Mouse (Mus musculus) heart, adult 18-20 months (tissue): ENCODE results near the gene Elf2. TPM values are rescaled to one million over a fixed set of nuclear protein-coding genes. Genes with fewer than 3 reads are reported as not detected.

Experiments
- DNase-seq, 2 experiments: peaks; one replicate each; pipeline ENCODE4 v3.0.0; 2021 to 2022; ENCODE audit warnings: mixed read lengths in 1 of 2
- microRNA-seq, 2 experiments: library from miRNA; unstranded; fragments of <30 nt; microRNA quantifications; one replicate each; pipeline ENCODE4 v1.2.0; 2022
- total RNA-seq, 2 experiments: library from RNA; stranded (reverse); gene quantifications; 2 replicates each; pipeline ENCODE4 v1.2.3; 2021

Gene Elf2
- total RNA-seq, 2 experiments from 2014 or later, result 54.7 to 57.0 TPM

DNA sequence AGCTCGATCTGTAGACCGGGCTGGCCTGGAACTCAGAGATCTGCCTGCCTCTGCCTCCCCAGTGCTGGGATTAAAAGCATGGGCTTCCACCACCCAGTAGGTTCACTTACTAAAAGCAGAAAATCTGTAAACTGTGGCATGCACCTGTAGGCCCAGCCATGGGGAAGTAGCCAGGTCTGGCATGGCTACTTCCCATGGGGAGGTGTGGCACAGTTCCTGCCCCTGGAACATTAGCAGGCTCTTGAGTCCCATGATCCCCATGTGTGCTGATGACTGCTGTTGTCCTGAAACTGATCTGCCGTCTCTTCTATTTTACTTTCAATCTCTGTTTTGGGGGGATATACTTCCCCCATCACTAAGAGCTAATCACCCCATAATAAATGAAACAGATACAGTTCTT is 127.4 kb downstream of the Elf2 start:
- no peak for DNase-seq

DNA sequence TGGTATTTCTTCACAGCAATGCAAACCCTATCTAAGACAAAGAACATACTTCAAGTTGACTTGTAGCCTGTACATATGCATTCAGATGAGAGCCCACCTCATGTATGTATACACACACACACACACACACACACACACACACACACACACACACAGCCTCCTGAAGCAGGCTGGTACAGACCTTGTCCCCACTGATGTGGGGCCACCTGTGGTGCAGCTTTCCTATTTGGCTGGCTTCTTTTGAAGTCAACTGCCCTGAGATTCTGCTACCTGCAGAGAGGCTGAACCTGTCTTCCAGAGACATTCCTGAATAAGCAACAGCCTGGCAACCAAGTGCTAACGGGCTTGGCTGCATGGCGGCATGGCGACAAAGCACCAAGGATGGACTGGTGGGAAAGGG is 130.0 kb downstream of the Elf2 start:
- DNase-seq, result no peak

DNA sequence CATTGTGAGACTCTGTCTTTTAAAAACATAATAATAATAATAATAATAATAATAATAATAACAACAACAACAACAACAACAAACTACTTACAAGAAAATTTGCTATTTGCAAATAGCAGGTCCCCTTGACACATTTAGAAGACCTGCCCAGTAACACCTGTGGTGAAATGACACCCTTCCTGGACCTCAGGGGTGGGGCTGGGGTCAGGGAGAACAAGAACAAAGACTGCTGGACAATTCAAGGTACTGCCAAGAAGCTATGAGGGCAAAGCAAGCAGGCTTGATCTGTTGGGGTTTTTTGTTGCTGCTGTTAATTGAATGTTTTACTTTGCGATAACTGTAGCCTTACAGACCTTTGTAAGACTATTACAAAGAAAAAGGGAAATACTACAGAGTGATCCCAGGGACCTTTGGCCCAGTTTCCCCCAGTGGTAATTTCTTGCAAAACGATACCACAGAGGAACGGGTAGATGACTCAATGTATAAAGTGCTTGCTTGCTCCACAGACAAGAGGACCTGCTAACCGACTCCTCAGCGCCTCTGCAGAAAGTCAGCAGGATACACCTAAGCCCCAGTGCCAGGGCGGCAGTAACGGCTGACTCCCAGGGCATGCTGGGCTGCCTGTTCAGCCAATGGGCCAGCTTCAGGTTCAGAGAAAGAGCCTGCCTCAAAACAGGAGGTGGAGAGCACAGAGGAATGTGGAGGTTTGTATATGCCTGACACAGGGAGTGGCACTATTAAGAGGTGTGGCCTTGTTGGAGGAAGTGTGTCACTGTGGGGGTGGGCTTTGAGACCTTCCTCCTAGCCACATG is 130.8 kb downstream of the Elf2 start:
- DNase-seq, result no peak

DNA sequence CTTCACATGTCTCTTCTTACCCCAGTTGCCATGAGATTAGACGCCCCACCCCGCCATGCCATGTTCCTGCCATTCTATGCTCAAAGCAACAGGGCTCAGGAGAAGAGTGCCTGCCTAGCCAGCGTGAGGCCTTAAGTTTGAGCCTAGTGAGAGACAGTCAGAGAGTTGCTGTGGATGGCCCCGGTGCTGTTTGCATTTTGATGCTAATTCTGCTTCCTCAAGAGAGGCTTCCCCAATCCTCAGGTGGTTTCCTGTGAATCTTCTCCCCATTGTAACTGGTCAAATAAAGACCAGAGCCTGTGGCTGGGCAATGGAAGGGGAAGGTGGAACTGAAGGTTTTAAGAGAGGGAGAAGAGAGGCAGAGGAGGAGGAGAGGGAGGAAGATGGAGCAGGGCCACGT is 131.8 kb downstream of the Elf2 start:
- DNase-seq, result no peak

DNA sequence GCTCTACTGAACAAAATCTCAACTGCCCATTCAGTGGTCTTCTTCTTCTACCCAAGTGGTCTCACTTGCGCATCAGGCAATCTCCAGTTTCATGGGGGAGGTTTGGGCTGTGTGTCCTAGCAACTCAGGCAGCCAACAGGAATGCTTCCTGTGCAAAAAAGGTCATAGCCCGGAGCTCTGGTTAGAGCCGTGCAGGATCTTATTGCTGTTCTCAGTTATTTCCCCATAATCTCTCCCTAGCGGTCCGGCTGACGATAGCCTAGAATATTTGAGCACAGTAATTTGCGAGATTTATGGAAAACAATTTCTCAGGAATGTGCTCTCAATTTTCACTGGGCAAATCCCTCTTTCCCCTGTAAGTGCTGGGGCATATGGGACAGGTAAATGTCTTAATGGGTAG is 133.9 kb downstream of the Elf2 start:
- no peak for DNase-seq

DNA sequence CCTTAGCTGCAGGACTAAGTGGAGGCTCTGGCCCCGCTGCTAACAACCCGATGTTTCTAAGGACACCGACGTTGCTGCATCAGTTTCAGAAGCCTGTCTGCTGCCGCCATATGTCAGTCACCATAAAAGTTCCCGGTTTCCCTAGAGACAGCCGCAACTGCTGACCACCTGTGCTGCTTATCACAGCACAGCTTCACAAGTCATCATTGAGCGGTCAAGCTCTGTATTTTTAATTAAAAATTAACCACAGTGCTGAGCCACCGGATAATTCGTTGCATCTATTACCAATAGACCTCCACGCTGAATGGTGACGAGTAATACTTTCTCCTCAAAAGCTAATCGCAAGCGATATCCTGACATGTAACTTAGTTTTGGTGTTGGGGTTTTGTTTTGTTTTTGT is 135.6 kb downstream of the Elf2 start:
- no peak for DNase-seq

DNA sequence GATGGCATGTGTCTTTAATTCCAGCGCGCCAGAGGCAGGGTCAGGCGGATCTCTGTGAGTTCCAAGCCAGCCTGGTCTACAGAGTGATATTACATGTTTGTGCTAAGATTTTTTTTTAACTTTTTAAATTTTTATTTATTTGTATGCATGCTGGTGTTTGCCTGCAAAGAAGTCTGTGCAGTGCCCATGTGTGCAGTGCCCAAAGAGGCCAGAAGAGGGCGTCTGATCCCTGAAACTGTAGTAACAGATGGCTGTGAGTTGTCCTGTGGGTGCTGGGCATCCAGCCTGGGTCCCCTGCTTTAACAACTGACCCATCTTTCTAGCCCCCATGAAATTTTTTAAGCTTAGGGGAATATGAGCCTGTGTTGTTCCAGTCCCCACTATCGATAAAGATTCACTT is 136.0 kb downstream of the Elf2 start:
- no peak for DNase-seq

DNA sequence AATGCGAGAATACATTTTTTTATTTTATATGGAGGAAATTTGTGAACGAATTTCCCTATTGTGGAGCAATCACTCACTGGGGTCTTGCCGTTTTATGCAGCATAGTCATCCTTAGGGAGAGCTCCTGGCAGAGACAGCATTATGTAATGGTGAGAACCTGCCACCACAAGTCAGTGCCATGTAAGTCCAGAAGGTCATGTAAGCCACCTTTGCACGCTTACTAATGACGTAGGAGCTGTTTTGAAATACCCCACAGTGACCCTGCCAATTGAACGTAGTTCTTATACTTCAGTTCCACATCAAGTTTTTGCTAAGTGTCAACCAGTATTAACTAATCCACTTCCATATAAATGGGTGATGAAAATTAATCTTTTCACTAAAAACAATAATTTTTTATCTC is 136.6 kb downstream of the Elf2 start:
- no peak for DNase-seq

Small RNAs within 50 kb of the gene (microRNA-seq; reads per million reads assigned to microRNA genes)
- gene Gm24282, result 0 reads per million in 2 experiments

Other genes with a start within 250 kb of the Elf2 start
- gene Noct, start 116.2 kb downstream of the Elf2 start, total RNA-seq, result 10 to 100 TPM; 42.3 to 52.1 TPM
- under 1 TPM; 0.31 to 0.35 TPM for gene Mgarp, start 56.1 kb upstream of the Elf2 start, total RNA-seq
- gene Ndufc1, start 68.3 kb upstream of the Elf2 start, total RNA-seq, result 1,000 to 10,000 TPM; 1,753 to 1,760 TPM
- 10 to 100 TPM; 54.8 TPM for gene Naa15, start 74.5 kb upstream of the Elf2 start, total RNA-seq
- 1 to 10 TPM; 8.9 to 9.9 TPM for gene Rab33b, start 143.3 kb upstream of the Elf2 start, total RNA-seq
- gene Setd7, start 220.2 kb upstream of the Elf2 start, total RNA-seq, result 10 to 100 TPM; 46.0 to 53.0 TPM